Mouse (Mus musculus): ENCODE data around the gene Gas1. TPM values are rescaled to one million over a fixed set of nuclear protein-coding genes. Genes with fewer than 3 reads are reported as not detected.

Gas1 gene
- total RNA-seq, 2 experiments from 2014 or later, result 7.2 to 9.5 TPM

DNA sequence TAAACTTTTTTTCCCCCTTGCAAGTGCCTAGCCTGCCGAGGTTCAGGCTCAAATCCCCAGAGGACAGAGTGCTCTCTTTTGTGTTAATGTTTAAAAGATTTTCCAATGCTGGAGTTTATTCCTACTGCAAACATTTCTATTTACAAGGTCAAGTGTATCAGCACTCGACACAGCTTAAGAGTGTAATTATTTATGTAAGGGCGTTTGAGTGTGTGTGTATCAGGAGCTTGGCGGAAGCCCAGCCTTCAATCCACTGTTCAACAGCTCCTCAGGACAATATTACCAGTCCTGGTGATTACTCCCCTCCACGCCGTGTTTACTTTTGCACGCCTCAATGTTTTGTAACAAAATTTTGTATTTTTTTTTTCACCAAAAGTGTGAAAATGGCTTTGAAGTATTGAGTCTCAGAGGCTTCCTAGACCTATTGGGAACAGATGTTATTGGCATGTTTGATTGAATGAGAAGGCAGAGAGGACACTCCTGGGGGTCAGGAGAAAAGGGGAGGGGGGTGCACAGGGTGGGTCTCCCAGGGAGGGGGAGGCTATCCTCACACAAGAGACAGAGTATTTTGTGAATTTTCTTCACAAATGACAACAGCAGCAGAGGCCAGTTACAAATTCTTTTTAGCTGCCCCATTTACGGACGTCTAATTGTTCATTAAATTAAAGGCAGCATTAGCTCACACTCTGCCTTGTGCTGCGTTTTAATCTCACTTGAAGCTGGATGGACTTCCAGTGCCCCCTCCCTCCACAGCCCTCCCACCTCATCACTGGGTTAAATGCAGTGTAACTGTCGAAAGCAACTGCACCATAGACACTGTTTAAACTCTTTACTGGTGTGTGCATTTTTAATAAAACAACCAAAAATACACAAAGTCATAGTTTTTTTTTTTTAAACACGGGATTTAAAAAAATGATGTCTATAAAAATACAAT, 3.3 kb downstream of the Gas1 start:
- DNase-seq (ENCODE audit: low spot score in 2 of 2), result no peak

DNA sequence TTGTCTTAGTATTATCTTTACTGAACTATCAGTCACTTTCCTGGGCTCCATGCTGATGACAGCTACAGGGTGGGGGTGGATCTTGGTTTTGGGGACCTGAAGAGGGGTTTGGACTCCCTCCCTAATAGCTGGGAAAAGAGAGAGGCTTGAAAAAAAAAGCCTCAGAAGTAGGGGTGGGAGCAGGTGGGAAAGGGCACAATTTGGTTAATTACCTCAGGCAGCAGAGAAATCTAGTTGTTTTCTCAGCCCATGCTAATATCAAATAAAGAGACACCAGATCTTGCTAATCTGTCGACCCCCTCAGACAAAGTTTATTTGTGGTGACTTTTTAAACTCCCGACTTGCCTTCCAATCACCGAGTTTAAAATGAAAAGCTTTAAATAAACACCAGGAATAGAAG, 4.0 kb downstream of the Gas1 start:
- no peak for DNase-seq (ENCODE audit: low spot score in 2 of 2)

DNA sequence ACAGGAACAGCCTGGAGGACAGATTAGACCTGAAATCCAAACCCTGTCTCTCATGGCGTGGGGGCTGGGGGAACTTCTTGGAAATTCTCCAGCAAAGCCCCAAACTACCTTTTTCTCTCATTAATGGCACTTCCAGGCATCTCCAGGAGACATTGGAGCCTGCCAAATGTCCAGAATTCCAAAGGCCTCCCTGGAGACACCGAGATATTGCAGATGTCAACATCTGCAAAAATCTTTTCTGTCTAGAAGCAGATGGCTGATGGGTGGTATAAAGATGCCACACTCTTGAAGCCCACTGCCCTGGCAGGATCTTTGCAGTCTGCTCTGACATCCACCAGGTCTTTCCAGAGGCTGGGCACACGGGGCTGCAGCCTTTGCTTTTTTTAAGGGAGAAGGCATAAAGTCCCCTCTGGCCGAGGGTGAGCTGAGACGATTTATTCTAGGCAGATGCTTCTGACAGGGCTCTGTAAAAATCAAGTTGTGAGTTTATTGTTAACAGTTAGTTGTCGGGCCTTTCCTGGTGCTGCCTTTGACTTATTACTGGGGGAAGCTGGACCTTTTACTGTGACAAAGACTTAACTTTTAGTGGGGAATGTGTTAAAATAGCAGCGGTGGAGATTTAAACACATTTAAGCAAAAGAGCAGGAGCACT, 4.7 kb downstream of the Gas1 start:
- DNase-seq (ENCODE audit: low spot score in 2 of 2), result no peak

DNA sequence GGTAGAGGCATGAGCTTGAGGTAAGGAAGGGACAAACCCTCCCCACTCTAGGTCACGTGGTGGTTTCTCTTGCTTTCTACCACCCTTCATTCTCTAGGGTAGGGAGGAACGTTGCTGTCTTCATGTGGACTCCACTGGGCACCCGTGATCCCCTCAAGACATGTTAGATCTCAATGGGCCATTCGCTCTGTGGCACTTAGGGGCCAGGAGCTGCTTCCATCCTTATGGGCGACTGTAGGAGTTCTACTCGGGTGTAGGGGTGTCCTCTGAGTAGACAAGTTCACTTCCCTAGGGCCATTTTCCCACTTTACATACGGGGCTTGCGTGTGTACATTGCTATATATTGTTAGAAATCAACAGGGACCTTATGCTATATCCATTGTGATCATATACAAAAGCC, 5.4 kb downstream of the Gas1 start:
- DNase-seq (ENCODE audit: low spot score in 2 of 2), result no peak

DNA sequence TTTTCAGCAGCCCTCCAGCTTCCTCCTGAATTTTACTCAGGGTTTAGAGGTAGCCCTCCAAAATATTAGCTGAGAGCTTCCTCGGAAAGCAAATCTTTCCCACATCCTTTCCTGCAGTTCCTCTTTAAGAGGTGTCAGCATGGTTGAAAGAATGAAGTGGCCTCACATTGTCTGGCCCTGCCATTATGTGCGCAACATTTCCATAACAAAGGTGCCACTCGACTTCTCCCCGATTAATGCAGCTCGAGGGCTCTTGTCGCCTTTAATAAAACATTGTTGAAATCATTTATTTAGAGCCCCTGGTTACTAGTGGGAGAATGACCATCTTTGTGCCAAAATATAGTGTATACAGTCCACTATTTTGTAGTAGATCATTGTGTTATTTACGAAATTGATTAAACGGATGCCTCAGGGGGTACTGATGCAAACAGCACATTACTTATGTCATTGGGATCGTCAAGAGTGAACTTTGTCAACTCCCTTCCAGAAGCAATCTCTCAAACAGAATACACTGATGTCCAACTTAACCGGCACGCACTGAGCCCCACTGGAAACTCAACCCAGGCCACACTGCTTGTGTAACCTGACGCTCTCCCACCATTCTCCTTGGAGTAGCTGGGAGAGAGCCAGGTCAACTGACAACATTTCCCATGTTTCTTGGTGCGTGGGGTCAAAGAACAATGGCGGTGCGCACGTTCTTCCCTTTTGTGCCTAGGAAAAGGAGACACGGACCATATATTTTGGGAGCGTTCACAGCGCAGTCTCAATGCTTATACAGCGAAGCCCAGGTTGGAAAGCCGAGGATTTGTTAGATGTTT, 6.1 kb downstream of the Gas1 start:
- DNase-seq (ENCODE audit: low spot score in 2 of 2), result no peak

DNA sequence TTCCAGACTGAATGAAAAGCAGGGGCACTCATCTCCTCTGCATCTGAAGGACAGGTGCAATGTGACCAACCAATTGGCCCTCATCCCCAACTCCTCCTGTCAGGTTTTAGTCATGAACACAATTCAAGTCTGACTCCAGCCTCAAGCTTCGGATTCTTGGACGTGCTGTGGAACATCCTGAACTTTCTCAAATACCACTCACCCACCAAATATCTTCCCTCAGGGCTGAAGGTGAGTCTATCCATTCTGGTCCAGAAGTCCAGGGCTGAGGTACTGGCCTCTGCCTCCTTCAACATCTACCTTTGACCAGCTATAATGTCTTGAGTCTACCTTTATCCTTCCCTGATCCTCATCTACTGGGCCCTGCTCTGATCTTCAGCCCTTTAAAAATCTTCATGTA, 8.1 kb downstream of the Gas1 start:
- no peak for DNase-seq (ENCODE audit: low spot score in 2 of 2)

DNA sequence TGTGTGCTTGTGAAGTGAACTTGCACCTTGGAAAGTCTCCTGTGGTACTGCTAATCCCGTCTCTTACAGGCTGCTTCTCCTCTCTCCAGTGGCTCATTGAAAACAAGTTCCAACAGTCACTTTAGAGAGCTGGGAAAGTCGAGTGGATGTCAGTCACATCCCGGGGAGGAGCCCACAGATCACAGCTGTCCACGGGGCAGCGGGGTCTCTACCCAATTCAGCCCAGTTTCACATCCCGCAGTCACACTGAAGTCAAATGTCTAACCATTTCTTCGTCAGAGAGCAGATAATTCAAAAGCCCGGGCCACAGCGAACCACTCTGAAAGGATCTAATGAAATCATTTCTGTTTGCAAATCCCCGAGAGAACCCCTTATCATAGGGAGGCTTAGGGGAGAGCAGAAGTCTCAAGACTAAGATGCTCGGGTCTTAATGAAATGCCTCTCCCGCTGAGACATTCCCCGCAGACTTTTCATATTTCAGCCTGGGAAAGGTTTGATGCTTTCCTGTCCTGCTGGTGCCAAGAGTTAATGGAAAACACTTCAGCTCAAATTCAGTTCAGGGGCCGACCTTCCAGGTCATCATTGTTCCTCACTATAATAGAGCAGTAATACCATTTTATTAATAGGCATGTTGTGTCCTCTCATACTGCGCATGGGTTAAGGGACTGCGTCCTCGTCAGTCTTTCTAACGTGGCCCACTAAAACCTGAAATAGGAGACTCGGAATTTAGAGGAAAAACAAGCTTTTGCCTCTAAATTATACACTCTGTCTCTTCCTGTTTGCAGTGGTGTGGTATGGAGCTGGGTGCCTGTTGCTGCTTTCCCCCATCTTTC, 20.7 kb downstream of the Gas1 start:
- DNase-seq (ENCODE audit: low spot score in 2 of 2), result no peak

DNA sequence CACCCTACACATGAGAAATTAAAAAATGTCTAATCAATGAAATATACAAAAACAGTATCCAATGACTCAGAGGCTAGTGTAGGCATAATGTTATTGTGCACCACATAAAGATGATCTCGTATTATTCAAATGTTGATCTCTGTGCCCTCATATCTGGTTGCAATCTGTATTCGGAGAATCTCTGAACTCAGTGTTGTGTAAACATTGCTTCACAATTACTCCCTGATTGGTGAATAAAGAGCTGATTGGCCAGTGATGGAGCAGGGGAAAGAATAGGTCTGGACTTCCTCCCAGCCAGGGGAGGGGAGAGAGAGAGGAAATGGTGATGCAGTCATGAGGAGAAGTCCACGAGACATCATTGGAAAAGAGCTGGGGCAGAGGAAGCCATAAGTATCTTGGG, 23.0 kb downstream of the Gas1 start:
- DNase-seq (ENCODE audit: low spot score in 2 of 2), result no peak

DNA sequence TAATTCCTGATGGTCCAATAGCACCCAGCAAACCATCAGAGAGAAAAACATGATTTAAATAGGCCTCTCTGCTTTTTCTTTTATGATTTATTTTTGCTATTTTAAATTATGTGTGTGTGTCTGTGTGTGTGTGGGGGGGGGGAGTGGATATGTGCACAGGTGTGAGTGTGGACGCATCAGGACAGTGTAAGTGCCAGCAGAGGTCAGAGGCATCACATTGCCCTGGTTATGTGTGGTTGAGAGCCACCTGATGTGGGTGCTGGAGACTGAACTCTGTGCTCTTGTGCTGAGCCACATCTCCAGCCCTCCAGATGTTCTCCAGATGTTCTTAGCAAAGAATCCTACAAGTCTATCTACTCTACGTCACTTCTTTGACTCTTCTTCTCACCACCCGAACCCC, 28.9 kb downstream of the Gas1 start:
- no peak for DNase-seq (ENCODE audit: low spot score in 2 of 2)

DNA sequence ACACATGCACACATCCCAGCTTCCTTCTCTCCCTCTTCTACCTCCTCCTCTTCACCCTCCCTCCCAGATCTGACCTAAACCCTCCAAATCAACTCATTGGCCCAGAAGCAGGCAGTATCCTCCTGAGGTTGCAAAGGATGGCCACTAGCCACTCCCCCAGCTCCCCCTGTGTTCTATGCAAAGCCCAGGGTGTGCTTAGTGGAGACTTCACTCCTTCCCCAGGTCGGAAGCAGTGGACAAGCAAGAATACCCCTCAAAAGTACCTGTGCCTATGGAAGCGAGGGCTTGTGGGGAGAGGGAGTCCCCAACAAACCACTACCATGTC, 29.3 kb downstream of the Gas1 start:
- DNase-seq (ENCODE audit: low spot score in 2 of 2), result no peak

DNA sequence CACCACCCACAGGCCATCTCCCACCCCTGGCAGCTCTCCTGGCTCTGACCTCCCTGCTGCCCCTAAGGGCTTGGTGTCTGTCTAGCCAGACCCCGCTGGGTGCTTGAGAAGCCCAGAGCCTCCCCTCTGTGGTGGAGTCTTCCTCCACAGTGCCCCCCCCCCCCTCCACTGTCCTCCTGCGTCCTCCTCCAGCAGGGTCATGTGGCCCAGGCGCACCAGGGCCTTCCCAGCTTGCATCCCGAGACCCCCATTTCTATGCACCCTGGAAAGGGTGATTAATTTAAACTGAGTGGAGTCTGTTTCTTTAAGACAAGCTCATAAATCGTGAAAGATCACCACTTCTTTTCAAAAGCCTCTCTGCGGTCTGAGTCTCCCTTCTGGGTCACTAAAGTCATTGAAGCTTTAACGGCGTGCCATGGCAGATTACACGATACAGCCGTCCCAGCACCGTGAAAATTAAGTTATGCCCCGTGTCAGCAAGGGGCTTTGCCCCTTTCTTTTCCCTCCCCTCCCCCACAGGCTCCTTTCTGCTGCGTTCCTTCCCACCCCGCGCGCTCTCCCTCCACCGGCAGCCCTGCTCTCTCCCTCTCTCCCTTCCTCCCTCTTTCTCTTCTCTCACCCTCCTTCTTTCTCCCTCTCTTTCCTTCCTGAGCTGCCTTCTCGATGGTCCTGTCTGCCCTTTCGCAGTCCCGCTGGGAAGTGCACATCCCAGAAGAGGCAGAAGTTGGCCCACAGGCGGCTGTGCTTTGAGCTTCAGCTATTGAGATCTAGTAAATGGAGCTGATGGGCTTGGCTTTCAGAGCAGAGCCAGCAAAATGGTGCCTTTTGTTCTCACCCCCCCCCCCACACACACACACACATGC, 29.9 kb downstream of the Gas1 start:
- DNase-seq (ENCODE audit: low spot score in 2 of 2), result no peak

DNA sequence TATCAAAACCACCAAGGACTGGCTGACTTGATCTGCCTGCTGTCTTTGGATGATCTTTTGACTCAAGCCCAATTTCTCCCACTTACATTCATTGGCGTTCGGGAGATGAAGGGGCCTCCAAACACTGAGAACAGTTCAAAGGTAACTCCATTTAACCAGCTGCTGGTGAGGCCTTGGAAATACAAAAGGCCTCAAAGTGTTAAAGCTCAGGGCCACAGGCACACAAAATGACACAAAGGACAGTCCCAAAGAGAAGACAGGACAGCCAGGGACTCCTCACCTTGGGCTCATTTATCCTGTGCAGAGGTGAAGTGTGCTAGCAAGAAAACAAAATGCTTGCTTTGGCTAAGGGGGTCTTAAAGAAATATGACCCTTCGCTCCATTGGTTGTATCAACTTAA, 30.9 kb downstream of the Gas1 start:
- DNase-seq (ENCODE audit: low spot score in 2 of 2), result no peak

DNA sequence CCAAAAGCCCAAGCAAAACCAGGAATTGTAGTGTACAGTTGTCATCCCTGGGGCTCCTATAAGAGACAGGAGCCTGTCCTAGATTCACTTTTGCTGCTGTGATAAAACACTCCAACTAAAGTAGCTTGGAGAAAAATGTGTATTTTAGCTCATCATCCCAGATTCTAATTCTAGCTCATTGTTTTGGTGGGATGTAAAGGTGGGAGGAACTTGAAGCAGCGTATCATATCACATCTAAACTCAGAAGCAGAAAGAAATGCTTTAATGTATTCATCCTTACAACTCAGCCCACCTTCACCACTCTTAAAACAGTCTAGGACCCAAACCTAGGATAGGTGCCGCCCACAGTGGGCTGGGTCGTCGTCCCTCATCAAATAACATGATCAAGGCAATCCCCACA, 40.2 kb downstream of the Gas1 start:
- DNase-seq (ENCODE audit: low spot score in 2 of 2), result no peak

DNA sequence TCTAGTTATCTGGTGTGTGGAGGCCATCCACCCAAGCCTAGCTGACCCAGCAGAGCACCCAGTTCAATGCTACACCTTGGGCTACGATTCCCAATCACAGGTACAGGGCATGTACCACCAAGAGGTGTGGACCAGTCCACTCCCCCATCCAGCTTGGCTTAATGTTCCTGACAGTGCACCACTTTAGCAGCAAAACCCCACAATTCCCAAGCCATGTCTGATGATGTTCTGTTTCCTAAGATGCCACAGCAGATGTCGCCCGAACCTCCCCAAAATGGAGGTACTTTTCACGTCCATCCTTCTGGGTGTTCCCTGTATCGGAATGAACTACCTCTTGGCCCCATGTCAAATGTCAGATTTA, 42.7 kb downstream of the Gas1 start:
- no peak for DNase-seq (ENCODE audit: low spot score in 2 of 2)

DNA sequence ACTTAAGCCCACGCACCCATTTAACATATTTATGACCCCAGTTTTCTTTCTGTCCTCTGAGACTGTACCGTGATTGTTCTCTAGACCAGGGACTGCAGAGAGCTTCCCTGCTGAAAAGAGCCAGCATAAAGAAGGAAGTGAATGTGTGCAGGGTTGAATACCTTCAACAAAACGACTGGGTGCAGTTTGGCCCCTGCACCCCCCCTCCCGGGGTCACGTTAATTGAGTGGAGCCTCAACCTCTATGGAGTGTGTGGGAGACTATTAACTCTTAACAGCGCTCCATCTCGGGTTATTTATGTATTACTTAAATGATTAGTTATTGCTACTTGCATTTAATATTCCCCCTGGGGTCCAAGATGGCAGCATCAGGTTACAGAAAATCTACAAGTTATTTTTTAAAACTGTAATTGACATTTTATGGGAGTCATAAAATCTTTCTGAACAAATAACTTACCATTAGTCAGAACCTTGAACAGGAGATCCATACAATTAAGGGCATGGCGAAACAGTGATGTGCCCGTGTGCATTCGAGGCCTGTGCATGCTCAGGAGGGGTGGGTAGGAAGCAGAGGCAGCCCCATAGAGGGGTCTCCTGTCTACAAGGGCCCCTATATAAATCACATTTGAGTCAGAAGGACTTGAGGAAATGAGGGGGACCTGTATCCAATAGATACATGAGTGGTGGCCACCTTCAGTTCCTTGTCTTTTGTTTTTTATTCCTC, 43.3 kb downstream of the Gas1 start:
- no peak for DNase-seq (ENCODE audit: low spot score in 2 of 2)

DNA sequence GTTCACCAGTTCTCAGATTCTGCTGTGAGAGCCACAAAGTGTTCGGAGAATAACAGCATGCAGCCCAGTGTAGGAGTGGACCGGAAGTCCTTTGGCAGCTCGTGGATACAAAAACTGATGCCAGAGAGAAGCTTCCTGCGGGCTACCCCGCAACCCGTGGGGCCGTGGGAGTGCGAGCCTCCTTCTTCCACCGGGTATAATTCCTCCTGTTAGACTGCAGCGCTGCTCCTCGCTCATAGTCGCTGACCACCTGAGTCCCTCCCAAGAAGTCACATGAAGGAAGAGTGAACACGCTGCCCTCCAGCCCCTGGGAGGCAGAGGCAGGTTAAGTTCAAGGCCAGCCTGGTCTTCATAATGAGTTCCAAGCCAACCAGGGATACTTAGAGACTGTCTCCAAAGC, 45.4 kb downstream of the Gas1 start:
- DNase-seq (ENCODE audit: low spot score in 2 of 2), result peak in 1 of 2 experiments; percentile 8

DNA sequence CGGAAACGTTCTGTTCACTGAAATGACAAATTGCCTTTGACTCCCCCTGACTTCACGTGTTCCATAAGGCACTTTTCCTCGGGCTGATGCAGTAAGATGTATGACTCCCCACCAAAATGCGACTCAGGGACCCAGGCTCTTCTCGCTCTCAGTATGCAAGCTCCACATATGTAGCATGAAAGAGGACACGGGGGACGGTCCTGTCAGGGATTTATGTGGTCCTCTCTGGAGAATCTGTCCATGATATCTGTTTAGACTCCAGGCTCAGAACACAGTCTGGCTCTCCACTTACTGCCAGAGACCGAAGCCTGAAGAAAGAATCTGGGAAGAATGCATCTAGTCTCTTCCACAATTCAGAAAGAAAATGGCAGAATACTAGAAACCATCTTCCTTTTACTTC, 47.6 kb downstream of the Gas1 start:
- no peak for DNase-seq (ENCODE audit: low spot score in 2 of 2)

DNA sequence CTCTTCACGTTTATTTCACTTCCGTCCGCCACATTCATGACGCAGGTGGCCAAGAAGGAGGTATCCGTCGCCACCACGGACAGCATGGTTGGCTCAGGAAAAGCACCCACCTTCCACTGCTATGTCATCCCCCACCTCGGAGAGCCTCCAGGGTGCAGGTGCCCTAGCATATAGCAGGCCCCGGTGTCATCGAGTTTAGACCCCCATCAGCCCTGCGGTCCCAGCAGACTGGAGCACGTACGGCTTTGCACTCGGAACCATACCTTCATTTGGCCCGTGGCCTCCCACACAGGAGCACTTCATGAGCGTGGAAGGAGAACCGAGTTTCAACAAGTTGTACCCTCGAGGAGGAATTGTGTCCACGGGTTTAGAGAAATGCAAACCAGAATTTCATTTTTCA, 50.8 kb downstream of the Gas1 start:
- DNase-seq (ENCODE audit: low spot score in 2 of 2), result no peak

DNA sequence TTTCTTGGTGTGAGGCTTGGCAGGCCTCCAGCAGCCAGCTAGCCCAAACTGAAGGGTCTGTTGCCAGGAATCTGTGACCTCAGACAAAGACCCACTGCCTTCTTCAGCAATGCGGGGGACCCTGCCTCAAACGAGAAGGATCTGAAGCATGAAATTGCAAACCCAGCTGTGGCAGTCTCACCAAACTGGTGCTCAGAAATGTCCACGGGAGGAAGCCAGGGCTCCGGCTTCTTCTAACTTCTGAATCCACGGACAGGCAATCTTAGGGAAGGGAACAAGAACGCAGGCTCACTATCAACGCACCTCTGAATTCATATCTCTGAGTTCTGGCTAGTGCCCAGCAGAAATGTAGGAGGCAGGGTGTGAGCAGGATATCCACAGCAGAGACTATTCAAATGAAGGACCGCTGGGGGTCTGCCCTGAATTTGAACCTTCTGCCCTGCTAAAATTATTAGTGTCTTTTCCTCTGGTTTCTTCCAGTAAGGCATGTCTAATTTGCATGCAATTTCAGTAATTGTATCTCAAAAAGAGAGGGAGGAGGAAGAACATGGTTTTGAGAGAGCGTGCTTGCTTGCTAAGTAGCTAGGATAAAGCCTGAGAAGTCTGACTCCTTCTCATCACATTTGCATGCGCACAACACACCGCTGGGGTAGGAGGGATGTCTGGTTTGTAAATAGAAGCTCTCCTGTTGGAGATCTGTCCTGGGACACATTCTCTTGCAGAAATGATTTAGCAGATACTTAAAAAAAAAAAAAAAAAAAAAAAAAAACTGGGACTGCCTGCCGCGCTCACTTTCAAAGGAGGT, 51.5 kb downstream of the Gas1 start:
- no peak for DNase-seq (ENCODE audit: low spot score in 2 of 2)
